Mouse (Mus musculus): ENCODE measurements at regions not wholly inside any gene's neighbourhood (a gene's known extent, or its start where the extent isn't known, plus 50 kb on each side); places are given as distances from the start of the nearest gene placed in this dataset.

GRCm38 (mm10) chr11:111682341-111682740 is 616.4 kb downstream of the Kcnj2 start:
- TF ChIP-seq CTCF (IDR thresholded peaks at IDR 0.05; ENCODE audit: low read depth, low read length) (no peak), POLR2A (IDR thresholded peaks at IDR 0.05; ENCODE audit: extremely low read depth, insufficient read depth, low read length) (no peak)
